Mouse (Mus musculus): Measurements from ENCODE around the gene Ubap1l.

DNA sequence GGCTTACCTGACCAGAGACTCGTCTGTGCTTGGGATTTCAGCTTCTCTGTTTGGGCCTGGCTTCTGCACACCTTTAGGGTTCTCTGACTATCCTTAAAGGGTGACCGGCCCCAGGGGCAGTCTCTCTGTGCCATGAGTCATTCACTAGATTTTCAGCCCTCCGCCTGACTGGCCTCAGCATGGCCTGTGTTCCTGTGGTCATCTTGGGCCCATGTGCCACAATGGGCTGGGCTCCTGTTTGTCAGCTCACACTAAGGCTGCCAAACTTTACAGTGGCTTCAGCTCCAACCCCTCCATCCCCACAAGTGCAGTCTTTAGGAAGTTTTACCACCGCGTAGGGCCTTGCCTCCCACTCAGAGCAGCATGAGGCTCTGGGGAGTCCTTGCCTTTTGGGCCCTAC lies 7.6 kb upstream of the Ubap1l start:
- no peak for TF ChIP-seq POLR2A (IDR thresholded peaks at IDR 0.05; ENCODE audit: extremely low read depth, insufficient read depth, low read length)
- no peak for TF ChIP-seq CTCF (IDR thresholded peaks at IDR 0.05; ENCODE audit: extremely low read depth, insufficient read depth, low read length)
